Mouse (Mus musculus): ENCODE measurements at regions not wholly inside any gene's neighbourhood (a gene's known extent, or its start where the extent isn't known, plus 50 kb on each side); places are given as distances from the start of the nearest gene placed in this dataset.

DNA sequence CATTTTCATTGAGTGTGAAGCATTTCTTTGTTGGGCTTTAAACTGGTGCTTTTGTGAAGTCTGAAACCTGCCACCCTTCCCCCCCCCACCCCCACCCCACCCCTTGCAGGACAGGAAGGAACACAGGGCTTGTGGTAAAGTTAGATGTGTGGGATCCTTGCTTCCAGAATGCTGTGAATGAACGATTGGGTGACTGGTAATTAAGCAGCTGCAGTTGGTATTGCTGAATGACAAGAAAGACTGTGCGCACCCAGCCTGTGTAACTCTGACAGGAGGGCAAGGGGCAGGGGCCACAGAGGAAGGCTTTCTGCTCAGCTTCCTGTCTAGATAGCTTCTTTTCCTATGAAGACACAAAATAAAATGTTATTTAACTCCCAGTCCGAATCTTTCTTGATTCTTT lies 300.1 kb upstream of the Auts2 start:
- 37% methylated on average over 3 of the region's 3 CpGs for WGBS (ENCODE audit: insufficient replicate concordance)
- H3K27ac ChIP-seq = no peak overlapping the region
- H3K36me3 ChIP-seq = no peaks in the 10 kb centered on the region
- H3K4me3 ChIP-seq = no peak overlapping the region
- no peak for ATAC-seq
- H3K27me3 ChIP-seq (replicated peaks) = no peaks in the 10 kb centered on the region
- no peak overlapping the region for H3K9ac ChIP-seq
- H3K4me1 ChIP-seq = 0 out of 2 replicates have a peak, but pooled peaks cover 4% of the 10 kb centered on the region
- no peak overlapping the region for H3K4me2 ChIP-seq
- no peaks in the 10 kb centered on the region for H3K9me3 ChIP-seq (replicated peaks)

DNA sequence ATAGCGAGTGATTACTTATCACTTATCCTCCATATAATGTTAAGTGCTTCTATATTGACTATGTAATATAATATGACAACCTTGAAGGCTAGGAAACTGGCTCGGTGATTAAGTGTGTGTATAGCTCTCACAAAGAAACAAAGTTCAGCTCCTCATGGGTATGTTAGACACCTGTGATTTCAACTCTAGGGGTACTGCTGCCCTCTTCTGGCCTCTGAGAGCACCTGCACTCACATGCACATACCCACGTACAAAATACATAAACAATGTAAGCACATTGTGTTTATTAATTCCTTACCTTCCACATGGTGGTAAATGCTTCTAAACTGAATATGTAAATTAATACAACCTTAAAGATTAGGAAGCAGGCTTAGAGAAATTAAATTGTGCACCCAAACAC lies 298.6 kb upstream of the Auts2 start:
- Histone ChIP-seq H3K9ac (no peak overlapping the region), H3K4me1 (0 out of 2 replicates have a peak, but pooled peaks cover 4% of the 10 kb centered on the region), H3K4me2 (no peak overlapping the region), H3K4me3 (no peak overlapping the region), H3K27me3 (replicated peaks) (no peaks in the 10 kb centered on the region), H3K27ac (no peak overlapping the region), H3K36me3 (no peaks in the 10 kb centered on the region), H3K9me3 (replicated peaks) (no peaks in the 10 kb centered on the region)
- no peak for ATAC-seq
- 69% methylated on average over 3 of the region's 3 CpGs for WGBS (ENCODE audit: insufficient replicate concordance)

DNA sequence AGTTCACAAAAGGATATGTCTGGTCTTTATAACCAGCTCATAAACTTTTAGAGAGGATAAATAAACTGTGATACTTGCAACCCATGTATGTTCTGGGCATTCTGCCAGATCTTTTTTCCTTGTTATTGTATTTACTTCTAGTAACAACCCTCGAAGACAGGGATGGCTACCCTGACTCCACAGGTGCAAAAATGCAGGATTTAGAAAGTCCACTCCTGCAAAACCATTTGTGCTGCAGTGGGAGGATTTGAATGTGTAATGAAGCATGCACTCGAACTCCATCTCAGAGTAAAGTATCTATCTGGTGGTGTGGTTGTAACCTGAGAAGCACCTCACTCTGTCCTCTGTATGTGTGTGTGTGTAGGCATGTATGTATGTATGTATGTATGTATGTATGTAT lies 294.3 kb upstream of the Auts2 start:
- H3K9me3 ChIP-seq (replicated peaks) = no peaks in the 10 kb centered on the region
- 35% methylated on average over 2 of the region's 2 CpGs for WGBS (ENCODE audit: insufficient replicate concordance)
- H3K9ac ChIP-seq = no peak overlapping the region
- H3K27ac ChIP-seq = no peak overlapping the region
- H3K27me3 ChIP-seq (replicated peaks) = no peaks in the 10 kb centered on the region
- no peaks in the 10 kb centered on the region for H3K36me3 ChIP-seq
- no peak overlapping the region for H3K4me2 ChIP-seq
- ATAC-seq = no peak
- no peaks in the 10 kb centered on the region for H3K4me1 ChIP-seq
- no peak overlapping the region for H3K4me3 ChIP-seq

DNA sequence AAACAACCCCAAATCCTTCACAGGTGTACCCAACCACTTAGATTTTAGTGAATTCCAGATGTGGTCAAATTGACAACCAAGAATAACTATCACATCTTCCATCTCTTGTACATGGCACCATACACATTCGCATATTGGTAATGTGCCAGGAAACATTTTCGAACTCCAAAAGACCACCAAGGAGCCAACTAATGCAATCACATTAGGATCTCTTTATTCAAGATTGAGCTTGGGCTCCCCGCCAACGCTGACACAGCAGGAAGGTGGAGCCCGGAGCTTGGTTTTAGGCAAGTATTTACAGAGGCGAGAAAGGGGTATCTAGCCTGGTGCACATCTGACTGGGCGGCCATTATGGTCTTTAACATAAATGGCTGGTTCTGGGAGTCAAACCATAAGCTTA lies 285.8 kb upstream of the Auts2 start:
- Histone ChIP-seq H3K4me1 (no peaks in the 10 kb centered on the region), H3K36me3 (no peaks in the 10 kb centered on the region), H3K4me3 (no peak overlapping the region), H3K4me2 (no peak overlapping the region), H3K9me3 (replicated peaks) (no peaks in the 10 kb centered on the region; the same call in 1 of the 2 replicates), H3K9ac (no peak overlapping the region), H3K27ac (no peak overlapping the region), H3K27me3 (replicated peaks) (no peaks in the 10 kb centered on the region)
- whole genome bisulfite sequencing (ENCODE audit: insufficient replicate concordance) = 72% methylated on average over 7 of the region's 7 CpGs
- no peak for ATAC-seq

DNA sequence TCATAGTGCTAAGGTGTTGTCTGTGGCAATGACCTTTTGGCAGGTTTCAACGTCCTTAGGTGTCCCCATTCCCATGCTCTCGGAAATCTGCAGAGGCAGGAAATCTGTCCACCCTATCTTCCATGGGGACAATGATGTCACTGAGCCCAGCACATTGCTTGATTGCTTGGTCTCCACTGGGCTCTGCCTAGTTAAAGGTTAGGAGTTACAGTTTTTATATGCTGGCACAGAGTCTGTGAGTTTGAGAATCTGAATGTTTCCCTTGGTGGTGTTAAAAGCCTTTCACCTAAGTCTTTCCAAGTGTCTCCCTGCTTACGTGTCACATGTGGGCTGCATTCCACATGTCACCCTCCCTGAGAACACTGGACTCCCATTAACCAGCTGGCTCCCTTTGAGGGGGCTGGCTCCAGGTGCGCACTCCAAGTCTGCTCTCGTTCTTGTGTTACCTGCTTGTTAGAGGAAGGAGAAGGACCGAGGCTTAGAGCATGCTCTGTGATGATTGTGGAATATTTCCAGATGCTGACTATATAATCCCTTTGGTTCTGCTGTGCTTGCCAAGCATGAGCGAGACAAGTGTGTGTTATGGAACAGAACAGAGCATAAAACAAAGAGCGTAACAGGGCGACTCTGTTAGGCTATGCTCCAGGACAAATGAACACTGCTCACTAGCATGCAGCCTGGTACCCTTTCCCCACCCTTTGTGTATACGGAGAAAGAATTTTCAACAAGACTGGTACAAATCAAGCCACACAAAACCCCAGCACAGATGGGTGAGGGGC lies 284.6 kb upstream of the Auts2 start:
- Histone ChIP-seq H3K27ac (no peak overlapping the region), H3K4me2 (no peak overlapping the region), H3K4me1 (no peaks in the 10 kb centered on the region), H3K4me3 (no peak overlapping the region), H3K27me3 (replicated peaks) (no peaks in the 10 kb centered on the region), H3K9ac (no peak overlapping the region), H3K36me3 (no peaks in the 10 kb centered on the region), H3K9me3 (replicated peaks) (no peaks in the 10 kb centered on the region; the same call in 1 of the 2 replicates)
- no peak for ATAC-seq
- 77% methylated on average over 10 of the region's 10 CpGs for WGBS (ENCODE audit: insufficient replicate concordance)

DNA sequence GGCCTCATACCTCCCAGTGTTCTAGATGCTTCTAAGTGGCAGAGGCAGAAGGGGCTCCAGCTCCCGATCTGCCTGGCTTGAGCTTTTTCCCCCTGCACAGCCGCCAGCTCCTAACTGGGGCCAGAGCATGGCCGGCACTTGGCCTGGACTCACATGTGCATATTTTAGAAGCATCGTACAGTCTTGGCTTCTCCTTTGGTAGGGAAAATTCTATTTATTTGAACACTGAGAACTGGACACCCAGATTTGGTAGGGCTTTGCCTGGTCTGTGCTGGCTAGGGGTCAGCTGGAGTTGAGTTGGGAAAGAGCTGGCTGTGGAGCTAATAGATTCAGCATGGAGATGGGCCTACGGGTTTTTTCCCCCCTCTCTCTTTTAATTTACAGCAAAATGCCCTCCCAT lies 282.9 kb upstream of the Auts2 start:
- no peak overlapping the region for H3K27ac ChIP-seq
- H3K4me3 ChIP-seq = no peak overlapping the region
- WGBS (ENCODE audit: insufficient replicate concordance) = 80% methylated on average over 5 of the region's 5 CpGs
- H3K9me3 ChIP-seq (replicated peaks) = no peaks in the 10 kb centered on the region; the same call in 1 of the 2 replicates
- no peak for ATAC-seq
- no peaks in the 10 kb centered on the region for H3K36me3 ChIP-seq
- no peak overlapping the region for H3K9ac ChIP-seq
- no peaks in the 10 kb centered on the region for H3K4me1 ChIP-seq
- no peak overlapping the region for H3K4me2 ChIP-seq
- no peaks in the 10 kb centered on the region for H3K27me3 ChIP-seq (replicated peaks)

DNA sequence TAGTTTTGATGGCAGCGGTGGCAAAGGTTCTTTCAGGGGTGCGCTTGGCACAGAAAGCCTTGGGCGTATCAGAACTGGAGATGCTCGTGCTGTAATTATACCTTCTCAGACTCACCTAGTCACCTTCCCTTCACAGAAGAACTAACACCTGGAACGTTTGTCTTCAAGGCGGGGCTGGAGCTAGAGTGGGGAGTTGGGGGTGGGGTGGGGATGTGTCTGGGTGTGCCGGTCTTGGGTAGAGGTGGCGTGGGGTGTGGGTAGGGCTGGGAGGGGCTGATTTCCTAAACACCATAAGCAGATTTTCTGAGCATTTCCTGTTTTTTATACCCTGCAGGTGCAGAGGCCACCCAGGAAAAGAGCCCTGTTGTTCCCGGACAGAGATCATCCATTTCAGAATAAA lies 274.5 kb upstream of the Auts2 start:
- no peak overlapping the region for H3K9ac ChIP-seq
- no peak overlapping the region for H3K4me3 ChIP-seq
- H3K36me3 ChIP-seq = no peaks in the 10 kb centered on the region
- WGBS (ENCODE audit: insufficient replicate concordance) = 76% methylated on average over 9 of the region's 9 CpGs
- H3K9me3 ChIP-seq (replicated peaks) = no peaks in the 10 kb centered on the region
- H3K27ac ChIP-seq = no peak overlapping the region
- H3K27me3 ChIP-seq (replicated peaks) = no peaks in the 10 kb centered on the region
- no peak overlapping the region for H3K4me2 ChIP-seq
- ATAC-seq = no peak
- no peaks in the 10 kb centered on the region for H3K4me1 ChIP-seq

DNA sequence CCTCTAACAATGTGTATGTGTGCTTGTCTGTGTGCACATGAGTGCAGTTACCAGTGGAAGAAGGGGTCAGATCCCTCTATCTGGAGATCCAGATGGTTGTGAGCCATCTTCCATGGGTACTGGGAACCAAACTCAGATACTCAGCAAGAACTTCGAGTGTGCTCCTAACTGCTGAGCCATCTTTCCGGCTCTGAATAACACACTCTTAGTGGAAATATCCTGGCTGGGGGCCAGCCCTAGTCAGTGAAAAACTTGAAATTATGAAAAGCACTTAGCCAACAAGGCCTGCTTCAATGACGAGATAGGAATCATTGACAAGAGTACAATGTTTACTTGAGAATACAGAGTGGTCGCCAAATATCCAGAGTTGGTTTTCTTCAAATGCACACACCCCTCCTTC lies 266.0 kb upstream of the Auts2 start:
- no peaks in the 10 kb centered on the region for H3K36me3 ChIP-seq
- no peaks in the 10 kb centered on the region for H3K27me3 ChIP-seq (replicated peaks)
- H3K4me3 ChIP-seq = no peak overlapping the region
- no peak for ATAC-seq
- 0 out of 2 replicates have a peak, but pooled peaks cover 4% of the 10 kb centered on the region for H3K9me3 ChIP-seq (replicated peaks)
- 61% methylated on average over 4 of the region's 4 CpGs for WGBS (ENCODE audit: insufficient replicate concordance)
- no peaks in the 10 kb centered on the region for H3K4me1 ChIP-seq
- no peak overlapping the region for H3K9ac ChIP-seq
- no peak overlapping the region for H3K4me2 ChIP-seq
- no peak overlapping the region for H3K27ac ChIP-seq

DNA sequence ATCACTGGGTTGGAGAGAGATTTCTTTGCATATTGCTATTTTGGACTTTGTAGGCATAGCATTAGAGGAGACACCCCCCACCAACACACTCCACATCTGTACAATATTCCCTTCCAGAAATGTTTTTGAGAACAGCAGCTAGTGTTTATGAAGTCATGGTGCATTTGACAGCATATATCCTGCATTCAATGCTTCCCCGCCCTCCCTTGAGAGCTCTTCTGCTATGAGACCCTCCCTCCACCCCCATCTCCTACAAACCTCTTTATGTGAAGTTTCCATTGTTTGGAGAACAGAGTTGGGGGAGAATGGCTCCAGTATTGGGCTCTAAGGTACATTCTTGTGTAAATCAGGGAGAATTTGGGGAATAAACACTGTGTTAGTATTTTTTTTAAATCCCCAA lies 252.9 kb upstream of the Auts2 start:
- no peaks in the 10 kb centered on the region for H3K36me3 ChIP-seq
- no peak overlapping the region for H3K9ac ChIP-seq
- H3K27ac ChIP-seq = no peak overlapping the region
- H3K4me3 ChIP-seq = no peak overlapping the region
- no peak for ATAC-seq
- no peaks in the 10 kb centered on the region for H3K4me1 ChIP-seq
- no peaks in the 10 kb centered on the region; the same call in 1 of the 2 replicates for H3K9me3 ChIP-seq (replicated peaks)
- H3K4me2 ChIP-seq = no peak overlapping the region
- 75% methylated on average over 1 of the region's 1 CpGs for WGBS (ENCODE audit: insufficient replicate concordance)
- H3K27me3 ChIP-seq (replicated peaks) = no peaks in the 10 kb centered on the region

DNA sequence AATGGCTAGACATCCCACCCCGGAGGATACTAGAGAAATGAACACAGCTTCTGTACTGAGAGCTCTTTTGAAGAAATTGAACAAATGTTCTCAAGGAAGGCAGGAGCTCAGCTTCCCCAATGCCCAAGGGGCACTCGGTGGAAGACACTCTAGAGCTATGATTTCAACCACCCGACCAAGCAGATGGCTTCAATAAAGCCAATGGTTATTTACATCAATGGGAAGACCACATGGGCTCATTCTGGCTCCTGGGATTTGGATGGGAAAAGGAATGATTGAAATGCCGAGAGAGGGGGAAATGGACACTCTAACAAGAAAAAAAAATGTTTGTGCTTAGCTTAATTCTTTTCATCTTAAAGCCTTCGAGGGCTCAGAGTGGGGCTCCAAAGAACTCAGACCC lies 249.3 kb upstream of the Auts2 start:
- Histone ChIP-seq H3K27ac (no peak overlapping the region), H3K9ac (no peak overlapping the region), H3K36me3 (no peaks in the 10 kb centered on the region), H3K27me3 (replicated peaks) (no peaks in the 10 kb centered on the region), H3K4me1 (no peaks in the 10 kb centered on the region), H3K4me2 (no peak overlapping the region), H3K9me3 (replicated peaks) (no peaks in the 10 kb centered on the region; the same call in 1 of the 2 replicates), H3K4me3 (no peak overlapping the region)
- WGBS (ENCODE audit: insufficient replicate concordance) = 56% methylated on average over 5 of the region's 5 CpGs
- ATAC-seq = no peak

DNA sequence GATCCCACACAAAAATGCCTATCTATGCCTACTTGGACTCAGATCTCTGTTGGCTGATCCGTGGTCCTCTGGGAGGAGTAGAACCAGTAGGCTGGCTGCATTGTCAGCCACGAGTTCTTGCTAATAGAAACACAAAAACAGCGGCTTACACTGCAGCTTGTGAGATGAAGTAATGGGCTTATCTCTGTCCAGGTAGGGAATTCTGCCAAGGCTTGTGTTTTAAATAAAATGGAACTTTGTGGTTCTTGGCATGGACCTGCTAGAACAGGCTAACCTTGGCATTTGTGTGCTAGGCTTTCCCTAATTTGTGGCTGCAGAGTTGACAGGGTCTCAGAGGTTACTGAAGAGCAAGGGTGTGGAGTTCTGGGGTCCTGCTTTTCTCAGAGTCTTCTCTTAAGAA lies 242.1 kb upstream of the Auts2 start:
- Histone ChIP-seq H3K9me3 (replicated peaks) (no peaks in the 10 kb centered on the region), H3K4me3 (no peak overlapping the region), H3K36me3 (no peaks in the 10 kb centered on the region), H3K27ac (no peak overlapping the region), H3K9ac (no peak overlapping the region), H3K4me1 (no peaks in the 10 kb centered on the region), H3K4me2 (no peak overlapping the region), H3K27me3 (replicated peaks) (no peaks in the 10 kb centered on the region)
- no peak for ATAC-seq
- 51% methylated on average over 3 of the region's 3 CpGs for WGBS (ENCODE audit: insufficient replicate concordance)

DNA sequence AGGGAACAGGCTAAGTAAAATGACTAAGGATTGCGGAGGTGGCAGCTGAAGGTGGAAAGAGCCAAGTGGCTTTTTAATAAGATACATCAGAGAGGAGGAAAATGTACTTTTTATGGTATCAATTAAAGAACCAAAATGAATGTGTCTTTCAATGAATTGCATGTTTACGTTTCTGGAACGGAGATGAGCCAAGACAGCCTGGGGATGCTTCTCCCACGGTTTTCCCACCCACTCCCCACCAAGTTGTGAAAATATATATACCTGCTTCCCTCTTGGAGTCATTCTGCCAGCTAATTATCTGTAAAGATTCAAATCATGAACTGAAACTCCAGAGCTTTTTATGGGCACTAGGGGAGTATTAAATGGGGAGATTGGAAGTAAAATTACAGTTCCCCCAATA lies 241.6 kb upstream of the Auts2 start:
- Histone ChIP-seq H3K4me2 (no peak overlapping the region), H3K9ac (no peak overlapping the region), H3K9me3 (replicated peaks) (no peaks in the 10 kb centered on the region), H3K4me3 (no peak overlapping the region), H3K36me3 (no peaks in the 10 kb centered on the region), H3K27me3 (replicated peaks) (no peaks in the 10 kb centered on the region), H3K27ac (no peak overlapping the region), H3K4me1 (no peaks in the 10 kb centered on the region)
- ATAC-seq = no peak
- 66% methylated on average over 4 of the region's 4 CpGs for WGBS (ENCODE audit: insufficient replicate concordance)

DNA sequence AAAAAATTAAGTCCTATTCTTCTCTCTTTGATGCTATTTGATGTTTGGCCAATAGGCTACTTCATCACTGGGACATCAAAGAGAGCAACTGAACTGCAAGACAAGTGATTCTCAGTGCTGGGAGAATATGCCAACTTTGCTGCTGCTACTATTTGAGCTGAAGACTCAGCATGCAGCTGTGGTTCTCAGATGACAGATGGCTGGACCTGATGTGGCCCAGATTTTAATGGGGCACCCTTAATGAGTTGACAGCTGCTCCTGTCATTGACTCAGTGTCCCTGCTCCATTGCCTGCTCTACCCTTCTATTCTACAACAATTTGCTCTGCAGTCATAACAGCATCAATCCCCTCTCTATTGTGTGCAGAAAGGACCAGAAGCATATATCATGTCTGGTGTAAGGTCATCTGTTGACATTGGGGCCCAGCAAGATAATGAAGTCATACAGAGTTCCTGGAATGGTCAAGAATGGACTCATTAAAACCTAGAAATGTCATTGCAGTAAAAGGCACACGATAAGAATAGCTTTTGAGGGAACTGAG lies 231.1 kb upstream of the Auts2 start:
- no peak overlapping the region for H3K27ac ChIP-seq
- H3K36me3 ChIP-seq = no peaks in the 10 kb centered on the region
- H3K4me1 ChIP-seq = no peaks in the 10 kb centered on the region
- H3K9ac ChIP-seq = no peak overlapping the region
- no peaks in the 10 kb centered on the region for H3K27me3 ChIP-seq (replicated peaks)
- no peak overlapping the region for H3K4me3 ChIP-seq
- H3K9me3 ChIP-seq (replicated peaks) = no peaks in the 10 kb centered on the region
- no peak overlapping the region for H3K4me2 ChIP-seq
- ATAC-seq = no peak
- WGBS (ENCODE audit: insufficient replicate concordance) = 39% methylated on average over 1 of the region's 1 CpGs

All from liver, embryonic 12.5 days (tissue).